Mouse (Mus musculus) left cerebral cortex, adult 18-20 months (tissue): Measurements from ENCODE around the gene 4930522L14Rik. TPM values are rescaled to one million over a fixed set of nuclear protein-coding genes. Genes with fewer than 3 reads are reported as not detected.
"Not testable (repeated sequence)": the region's sequence is repeated elsewhere in the genome, so short reads cannot be mapped to it uniquely, and the experiment has no call there.

Experiments used
- DNase-seq, 2 experiments: peaks; one replicate each; pipeline ENCODE4 v3.0.0; 2021 to 2022; ENCODE audit warnings: low spot score in 2 of 2, mixed read lengths in 1 of 2
- long read RNA-seq, 2 experiments: library from polyadenylated mRNA; stranded (forward); transcript quantifications; one replicate each; pipeline ENCODE4 v2.0.0; 2021
- total RNA-seq, 2 experiments: library from RNA; stranded (reverse); gene quantifications; 2 replicates each; pipeline ENCODE4 v1.2.3; 2021

Gene 4930522L14Rik
- 1 to 10 TPM; 3.4 to 4.4 TPM for total RNA-seq
- long read RNA-seq, experiment 1, partial matches to known transcripts, result 0 of 1 reads
- long read RNA-seq, experiment 1, other reads (novel, unspliced or antisense), result 0 of 1 reads
- long read RNA-seq, experiment 2, result 0 reads

GRCm38 (mm10) chr5:109751391-109752071, at the start of gene 4930522L14Rik:
Gene 4930522L14Rik, minus strand, starts transcription at chr5:109751886.
- peak; percentile 52 to 69 for DNase-seq

GRCm38 (mm10) chr5:109801466-109801865, 49.8 kb upstream of the 4930522L14Rik start:
- not testable (repeated sequence) for DNase-seq

GRCm38 (mm10) chr5:109799948-109800347, 48.3 kb upstream of the 4930522L14Rik start:
- not testable (repeated sequence) for DNase-seq

- not testable (repeated sequence) for DNase-seq
Measured at GRCm38 (mm10) chr5:109797017-109797416, 45.3 kb upstream of the 4930522L14Rik start.

GRCm38 (mm10) chr5:109795967-109796652, 44.4 kb upstream of the 4930522L14Rik start:
- DNase-seq, result peak; percentile 12 to 24

- not testable (repeated sequence) for DNase-seq
Measured at GRCm38 (mm10) chr5:109752073-109752780, 541 bp upstream of the 4930522L14Rik start.

GRCm38 (mm10) chr5:109745081-109745480, 6.6 kb downstream of the 4930522L14Rik start:
- DNase-seq, result not testable (repeated sequence)

GRCm38 (mm10) chr5:109717341-109717740, 34.3 kb downstream of the 4930522L14Rik start:
- DNase-seq, result not testable (repeated sequence)

GRCm38 (mm10) chr5:109691205-109691965, 60.3 kb downstream of the 4930522L14Rik start:
- DNase-seq, result not testable (repeated sequence)

- DNase-seq, result peak; percentile 67 to 78
Measured at GRCm38 (mm10) chr5:109690537-109691201, 61.0 kb downstream of the 4930522L14Rik start, which contains the start of gene 5430403G16Rik. Gene 5430403G16Rik, minus strand, starts transcription at chr5:109691041.

Other genes with a start within 250 kb of the 4930522L14Rik start
- gene Crlf2, start 192.9 kb downstream of the 4930522L14Rik start, total RNA-seq, result 10 to 100 TPM; 33.1 to 39.1 TPM
- 1 to 10 TPM; 2.6 to 2.7 TPM for gene 5430403G16Rik, start 60.8 kb downstream of the 4930522L14Rik start, total RNA-seq
- gene Gm15446, start 171.5 kb upstream of the 4930522L14Rik start, total RNA-seq, result 10 to 100 TPM; 32.3 to 34.4 TPM
- 10 to 100 TPM; 45.4 to 54.8 TPM for gene Zfp932, start 244.6 kb upstream of the 4930522L14Rik start, total RNA-seq